Mouse (Mus musculus): Measurements from ENCODE around the gene Ovol3.

DNA sequence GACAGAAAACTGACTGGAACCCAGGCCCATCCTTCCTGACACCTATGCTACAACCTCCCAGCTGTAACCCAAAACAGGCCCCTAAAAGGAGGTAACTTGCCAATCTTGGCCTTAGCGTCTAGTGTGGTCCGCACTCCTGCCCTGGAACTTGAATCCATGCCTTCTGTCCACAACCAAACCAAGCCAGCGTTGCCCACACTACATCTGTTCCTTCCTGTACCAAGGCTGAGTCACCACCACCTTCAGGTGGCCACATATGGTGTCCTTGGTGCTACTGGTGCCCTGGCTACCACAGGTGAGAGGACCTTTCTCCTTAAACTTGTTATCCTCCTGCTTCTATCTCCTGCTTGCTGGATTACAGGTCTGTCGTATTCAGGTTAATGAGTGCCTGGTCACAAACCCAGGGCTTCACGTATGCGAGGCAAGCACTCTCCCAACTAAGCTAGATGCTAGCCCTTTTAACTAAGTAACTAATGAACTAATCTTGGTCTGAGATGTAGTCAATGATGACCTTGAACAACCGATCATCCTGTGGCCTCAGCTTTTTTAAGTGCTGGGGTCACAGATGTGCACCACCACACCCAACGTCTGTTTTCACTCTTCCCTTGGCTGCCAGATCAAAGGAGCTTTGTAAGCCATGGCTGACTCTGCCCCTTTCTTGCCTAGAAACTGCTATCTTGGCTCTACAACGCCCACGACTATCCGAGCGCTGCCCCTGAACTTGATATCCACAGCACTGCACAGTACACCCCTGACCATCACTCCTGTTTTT, 47.0 kb downstream of the Ovol3 start:
- TF ChIP-seq CTCF (IDR thresholded peaks at IDR 0.05; ENCODE audit: control insufficient read depth, insufficient read depth, insufficient read length) (no peak), MAX (IDR thresholded peaks at IDR 0.05) (no peak), USF1 (IDR thresholded peaks at IDR 0.05; ENCODE audit: low read depth) (no peak), MYOG (IDR thresholded peaks at IDR 0.05; ENCODE audit: control insufficient read depth, extremely low read depth, insufficient read length) (no peak), CEBPB (IDR thresholded peaks at IDR 0.05; ENCODE audit: low read depth) (no peak), MYOD1 (IDR thresholded peaks at IDR 0.05; ENCODE audit: control insufficient read depth, insufficient read length, low read depth) (no peak)
